Mouse (Mus musculus) duodenum, adult 2 months (tissue): ENCODE results near the gene Tmem167. TPM values are rescaled to one million over a fixed set of nuclear protein-coding genes. Genes with fewer than 3 reads are reported as not detected.

ENCODE experiments used
- polyA plus RNA-seq: library from polyadenylated mRNA; depleted of rRNA; stranded (reverse); fragments of >200 nt; gene quantifications from 2 replicates; pipeline ENCODE4 v1.2.3, GENCODE M21; 2012; ENCODE audit warnings: low replicate concordance; rRNA removed

Tmem167 gene
- polyA plus RNA-seq, result 0.74 and 1.2 TPM in 2 replicates

DNA sequence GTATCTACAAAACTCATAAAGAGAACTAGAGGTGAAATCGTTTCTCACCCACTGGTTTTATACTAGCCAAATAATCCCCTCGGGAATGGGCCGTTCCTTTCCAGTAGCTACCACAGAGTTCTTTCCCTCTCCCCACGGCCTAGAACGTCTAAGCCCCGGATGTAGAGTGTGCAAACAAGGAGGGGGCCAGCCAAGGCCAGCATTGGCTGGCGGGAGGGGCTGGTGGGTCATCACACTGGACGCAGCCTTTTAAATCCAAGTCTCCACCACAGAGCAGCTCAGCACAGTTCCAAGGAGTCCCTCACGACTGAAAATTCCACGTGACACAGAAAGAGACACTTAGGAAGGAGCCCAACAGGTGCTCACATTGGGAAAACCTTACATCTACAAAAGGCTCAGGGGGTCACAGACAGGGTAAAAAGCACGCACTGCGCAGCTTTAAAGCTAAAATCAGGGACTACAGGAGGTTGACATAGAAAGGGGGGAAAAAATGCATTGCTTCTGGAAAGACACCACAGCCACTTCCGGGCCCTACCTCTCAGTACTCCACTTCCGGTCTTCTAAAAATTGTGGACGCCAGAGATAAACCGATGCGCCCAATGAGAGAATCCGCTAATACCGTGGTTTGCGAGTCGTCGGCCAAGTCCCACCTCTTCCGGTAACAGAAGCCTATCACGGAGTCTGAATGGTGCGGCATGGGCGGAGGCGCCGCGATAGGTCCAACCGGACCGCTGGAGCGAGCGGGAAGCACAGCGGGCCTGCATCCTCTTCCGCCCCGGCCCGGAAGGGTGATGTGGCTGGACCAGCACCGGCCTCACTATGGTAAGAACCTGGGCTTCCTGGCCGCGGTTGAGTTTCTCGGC, at the start of gene Tmem167, which contains the start of gene Xrcc4:
Gene Tmem167, plus strand, starts transcription at position 162 of the 863 bp plus-strand sequence.
Gene Xrcc4, minus strand, starts transcription at position 647 of the 863 bp plus-strand sequence.

Other genes with a start within 250 kb of the Tmem167 start
- 0.05 TPM in 1 of 2 replicates, not detected in the other for gene Xrcc4, start 485 bp downstream of the Tmem167 start, polyA plus RNA-seq